Mouse (Mus musculus): ENCODE measurements around the gene Tekt3. TPM values are rescaled to one million over a fixed set of nuclear protein-coding genes. Genes with fewer than 3 reads are reported as not detected.

Tekt3 gene
- not detected in 2 replicates for polyA plus RNA-seq (2015; fragmentation: Nextera tagmentation; extraction: Ambion mirVana)

GRCm38 (mm10) chr11:63061446-63061845, at the start of gene Tekt3:
Gene Tekt3, plus strand, starts transcription at chr11:63061654.
- WGBS = 13% methylated on average over 17 of the region's 17 CpGs
- H3K9me3 ChIP-seq = no peaks in the 10 kb centered on the region
- ATAC-seq (ENCODE audit: insufficient read depth, low FRiP score, low read depth) = no peak
- no peak within 1 kb of the TSS for H3K9ac ChIP-seq
- no peaks in the 10 kb centered on the region for H3K36me3 ChIP-seq
- no peak within 1 kb of the TSS for H3K4me3 ChIP-seq (replicated peaks)
- H3K4me2 ChIP-seq = no peak within 1 kb of the TSS
- no peaks in the 10 kb centered on the region for H3K4me1 ChIP-seq
- H3K27me3 ChIP-seq (replicated peaks) = no peaks in the 10 kb centered on the region; the same call in 1 of the 2 replicates
- H3K27ac ChIP-seq = no peak within 1 kb of the TSS

DNA sequence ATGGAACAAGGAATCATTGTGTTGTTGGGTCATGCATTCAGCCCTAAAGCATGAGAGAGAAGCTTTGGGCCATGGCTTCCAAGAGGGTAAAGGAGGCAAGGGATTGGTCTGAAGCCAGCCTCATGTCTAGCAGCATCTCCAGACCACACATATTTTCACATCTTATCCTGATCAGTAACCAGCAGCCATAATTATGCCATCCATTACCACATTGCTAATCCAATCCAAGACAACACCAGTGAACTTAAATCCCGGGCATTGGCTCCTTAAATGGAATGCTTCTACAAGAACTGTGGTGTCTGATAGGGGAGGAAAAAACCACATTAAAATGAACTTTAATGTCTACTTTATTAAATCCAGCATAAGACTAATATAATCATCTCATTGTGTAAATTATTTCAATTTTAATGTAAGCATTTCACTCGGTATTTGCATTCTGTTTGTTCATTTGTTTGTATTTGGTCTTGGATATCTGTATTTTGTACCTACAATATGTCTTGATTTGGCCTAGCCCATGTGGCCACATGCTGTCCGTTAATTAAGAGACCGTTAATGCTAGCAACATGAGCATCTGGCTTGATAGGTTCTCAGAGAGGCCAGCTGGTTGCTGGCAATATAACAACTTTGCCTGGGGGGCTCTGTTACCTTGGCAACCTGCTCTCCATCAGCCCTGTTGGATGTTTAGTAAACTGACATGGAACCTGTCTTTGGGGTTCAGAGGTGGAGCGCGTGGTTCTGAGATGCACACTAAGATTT, 43.9 kb upstream of the Tekt3 start:
- H3K27me3 ChIP-seq (replicated peaks) = no peaks in the 10 kb centered on the region
- no peaks in the 10 kb centered on the region for H3K9me3 ChIP-seq
- no peak overlapping the region for H3K9ac ChIP-seq
- H3K4me3 ChIP-seq (replicated peaks) = no peak overlapping the region
- no peaks in the 10 kb centered on the region for H3K36me3 ChIP-seq
- WGBS = 79% methylated on average over 6 of the region's 6 CpGs
- H3K4me1 ChIP-seq = 0 out of 2 replicates have a peak, but pooled peaks cover 12% of the 10 kb centered on the region
- H3K27ac ChIP-seq = no peak overlapping the region
- ATAC-seq (ENCODE audit: insufficient read depth, low FRiP score, low read depth) = no peak
- H3K4me2 ChIP-seq = no peak overlapping the region

GRCm38 (mm10) chr11:63018083-63018622, 43.3 kb upstream of the Tekt3 start:
- 0 out of 2 replicates have a peak, but pooled peaks cover 12% of the 10 kb centered on the region for H3K4me1 ChIP-seq
- no peaks in the 10 kb centered on the region for H3K9me3 ChIP-seq
- no peak for ATAC-seq (ENCODE audit: insufficient read depth, low FRiP score, low read depth)
- no peaks in the 10 kb centered on the region for H3K36me3 ChIP-seq
- H3K27ac ChIP-seq = no peak overlapping the region
- H3K4me2 ChIP-seq = no peak overlapping the region
- no peak overlapping the region for H3K4me3 ChIP-seq (replicated peaks)
- no peak overlapping the region for H3K9ac ChIP-seq
- H3K27me3 ChIP-seq (replicated peaks) = no peaks in the 10 kb centered on the region
- WGBS = 83% methylated on average over 6 of the region's 6 CpGs

GRCm38 (mm10) chr11:63020633-63021032, 40.8 kb upstream of the Tekt3 start:
- Histone ChIP-seq H3K4me1 (0 out of 2 replicates have a peak, but pooled peaks cover 29% of the 10 kb centered on the region), H3K27ac (peak overlapping the region; percentile 45; the same call in 1 of the 2 replicates), H3K4me2 (no peak overlapping the region), H3K9ac (no peak overlapping the region), H3K36me3 (no peaks in the 10 kb centered on the region), H3K27me3 (replicated peaks) (no peaks in the 10 kb centered on the region), H3K4me3 (replicated peaks) (no peak overlapping the region), H3K9me3 (no peaks in the 10 kb centered on the region)
- no peak; the same call in 1 of the 2 replicates for ATAC-seq (ENCODE audit: insufficient read depth, low FRiP score, low read depth)

GRCm38 (mm10) chr11:63021141-63021806, 40.2 kb upstream of the Tekt3 start:
- Histone ChIP-seq H3K4me3 (replicated peaks) (no peak overlapping the region), H3K27ac (0 out of 2 replicates have a peak overlapping the region, but pooled peaks have one; percentile 45), H3K4me2 (no peak overlapping the region), H3K4me1 (peaks cover 32% of the 10 kb centered on the region; the same call in 1 of the 2 replicates), H3K9ac (no peak overlapping the region), H3K36me3 (no peaks in the 10 kb centered on the region), H3K27me3 (replicated peaks) (no peaks in the 10 kb centered on the region), H3K9me3 (no peaks in the 10 kb centered on the region)
- no peak for ATAC-seq (ENCODE audit: insufficient read depth, low FRiP score, low read depth)
- WGBS = 51% methylated on average over 5 of the region's 5 CpGs

DNA sequence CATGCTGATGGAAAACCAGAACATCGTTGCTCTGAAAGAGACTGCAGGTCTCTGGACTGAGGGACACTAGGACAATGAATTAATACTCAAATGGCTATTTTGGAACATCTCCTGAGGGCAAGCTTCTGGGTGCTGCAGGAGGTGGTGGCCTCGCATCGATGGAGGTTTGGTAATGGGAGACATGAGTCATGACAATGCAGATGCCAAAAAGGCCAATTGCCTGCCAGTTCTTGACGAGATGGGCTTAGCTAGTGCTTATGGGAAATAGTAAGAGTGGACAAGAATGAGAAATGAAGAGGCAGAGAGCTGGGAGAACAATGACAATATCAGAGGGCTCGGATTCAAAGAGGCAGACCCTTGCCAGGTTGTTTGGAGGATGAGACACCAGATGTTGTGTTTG, 38.0 kb upstream of the Tekt3 start:
- no peak for ATAC-seq (ENCODE audit: insufficient read depth, low FRiP score, low read depth)
- no peaks in the 10 kb centered on the region for H3K9me3 ChIP-seq
- no peak overlapping the region for H3K4me3 ChIP-seq (replicated peaks)
- peaks cover 35% of the 10 kb centered on the region; the same call in 1 of the 2 replicates for H3K4me1 ChIP-seq
- no peak overlapping the region for H3K4me2 ChIP-seq
- H3K9ac ChIP-seq = no peak overlapping the region
- WGBS = 56% methylated on average over 5 of the region's 5 CpGs
- peak overlapping the region; percentile 73 for H3K27ac ChIP-seq
- no peaks in the 10 kb centered on the region for H3K36me3 ChIP-seq
- H3K27me3 ChIP-seq (replicated peaks) = no peaks in the 10 kb centered on the region

DNA sequence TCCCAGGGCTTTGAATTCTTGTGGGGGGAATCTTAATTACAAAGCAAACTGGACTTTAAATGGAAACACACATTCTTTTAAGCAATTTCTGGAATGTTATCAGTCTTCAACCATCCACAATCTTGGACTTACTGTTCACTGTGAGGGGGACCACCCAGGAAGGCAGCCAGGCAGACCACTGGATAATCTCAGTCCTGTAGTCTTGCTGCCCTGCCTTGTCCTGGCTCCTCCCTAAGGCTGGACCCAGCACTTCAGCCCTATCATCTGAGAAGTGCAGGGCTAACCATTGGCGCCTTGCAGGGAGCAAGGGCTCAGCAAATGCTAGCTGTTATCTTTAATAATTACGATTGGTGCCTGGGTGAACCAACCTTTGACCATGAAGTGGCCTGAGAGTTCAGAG, 37.3 kb upstream of the Tekt3 start:
- Histone ChIP-seq H3K4me1 (peaks cover 38% of the 10 kb centered on the region; the same call in 1 of the 2 replicates), H3K27ac (peak overlapping the region; percentile 73), H3K36me3 (no peaks in the 10 kb centered on the region), H3K27me3 (replicated peaks) (no peaks in the 10 kb centered on the region), H3K9ac (no peak overlapping the region), H3K9me3 (no peaks in the 10 kb centered on the region), H3K4me2 (no peak overlapping the region), H3K4me3 (replicated peaks) (no peak overlapping the region)
- ATAC-seq (ENCODE audit: insufficient read depth, low FRiP score, low read depth) = no peak
- 37% methylated on average over 2 of the region's 2 CpGs for WGBS

DNA sequence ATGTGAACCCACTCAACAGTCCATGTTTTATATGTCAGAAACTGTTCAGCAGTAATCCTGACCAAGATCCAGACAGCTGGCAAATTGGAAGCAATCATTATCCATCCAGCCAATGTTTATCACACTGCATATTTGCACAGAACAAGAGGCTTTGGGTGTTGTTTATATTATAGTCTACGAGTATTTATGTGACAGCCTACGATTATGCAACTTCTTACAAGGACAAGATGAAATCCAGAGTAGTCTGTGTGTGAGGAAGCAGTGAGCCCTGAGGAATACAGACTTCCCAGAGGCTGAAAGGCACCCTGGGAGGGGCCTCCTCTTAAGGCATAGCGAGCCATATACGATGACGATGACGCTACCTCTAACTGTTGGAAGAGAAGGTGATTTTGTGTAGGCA, 36.0 kb upstream of the Tekt3 start:
- peak; percentile 70 for ATAC-seq (ENCODE audit: insufficient read depth, low FRiP score, low read depth)
- WGBS = 36% methylated on average over 6 of the region's 6 CpGs
- H3K4me2 ChIP-seq = no peak overlapping the region

GRCm38 (mm10) chr11:63026651-63027141, 34.8 kb upstream of the Tekt3 start:
- Histone ChIP-seq H3K36me3 (no peaks in the 10 kb centered on the region), H3K4me3 (replicated peaks) (no peak overlapping the region), H3K27me3 (replicated peaks) (no peaks in the 10 kb centered on the region), H3K9ac (no peak overlapping the region), H3K4me1 (peaks cover 26% of the 10 kb centered on the region; the same call in 1 of the 2 replicates), H3K4me2 (no peak overlapping the region), H3K27ac (peak overlapping the region; percentile 62; the same call in 1 of the 2 replicates), H3K9me3 (no peaks in the 10 kb centered on the region)
- 74% methylated on average over 9 of the region's 9 CpGs for WGBS
- ATAC-seq (ENCODE audit: insufficient read depth, low FRiP score, low read depth) = no peak

More for the DNA sequence above, 36.0 kb upstream of the Tekt3 start:
- H3K27ac ChIP-seq = peak overlapping the region; percentile 62
- H3K36me3 ChIP-seq = no peaks in the 10 kb centered on the region
- no peaks in the 10 kb centered on the region for H3K27me3 ChIP-seq (replicated peaks)
- no peak overlapping the region for H3K9ac ChIP-seq
- no peak overlapping the region for H3K4me3 ChIP-seq (replicated peaks)
- H3K9me3 ChIP-seq = no peaks in the 10 kb centered on the region
- peaks cover 30% of the 10 kb centered on the region; the same call in 1 of the 2 replicates for H3K4me1 ChIP-seq

DNA sequence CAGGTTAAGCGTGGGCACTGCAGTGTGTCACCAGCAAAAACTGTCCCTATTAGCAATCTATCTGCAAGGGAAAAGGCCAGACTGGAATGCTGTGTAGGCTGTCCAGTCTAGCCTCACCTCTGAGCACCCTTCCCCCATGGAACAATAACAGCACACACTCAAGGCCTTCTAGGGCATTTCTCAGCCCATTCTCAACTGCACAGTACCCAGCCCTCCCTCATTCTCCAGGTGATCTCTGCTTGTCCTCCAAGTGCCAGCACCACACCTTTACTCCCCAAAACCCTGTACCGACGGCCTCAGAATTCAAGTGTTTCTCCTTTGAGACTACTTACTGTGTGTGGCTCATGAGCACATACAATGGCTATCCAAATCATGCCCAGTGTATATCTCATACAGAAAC, 33.3 kb upstream of the Tekt3 start:
- Histone ChIP-seq H3K27ac (no peak overlapping the region), H3K36me3 (no peaks in the 10 kb centered on the region), H3K27me3 (replicated peaks) (no peaks in the 10 kb centered on the region), H3K9ac (no peak overlapping the region), H3K4me3 (replicated peaks) (no peak overlapping the region), H3K4me2 (no peak overlapping the region), H3K9me3 (no peaks in the 10 kb centered on the region), H3K4me1 (peaks cover 26% of the 10 kb centered on the region; the same call in 1 of the 2 replicates)
- 90% methylated on average over 3 of the region's 3 CpGs for WGBS
- ATAC-seq (ENCODE audit: insufficient read depth, low FRiP score, low read depth) = no peak

GRCm38 (mm10) chr11:63029148-63029714, 32.2 kb upstream of the Tekt3 start:
- ATAC-seq (ENCODE audit: insufficient read depth, low FRiP score, low read depth) = no peak
- Histone ChIP-seq H3K9ac (no peak overlapping the region), H3K4me1 (peaks cover 16% of the 10 kb centered on the region; the same call in 1 of the 2 replicates), H3K4me3 (replicated peaks) (no peak overlapping the region), H3K27me3 (replicated peaks) (no peaks in the 10 kb centered on the region), H3K4me2 (no peak overlapping the region), H3K9me3 (no peaks in the 10 kb centered on the region), H3K36me3 (no peaks in the 10 kb centered on the region), H3K27ac (no peak overlapping the region)
- 54% methylated on average over 4 of the region's 4 CpGs for WGBS
